Mouse (Mus musculus): ENCODE results near the gene Esp36. TPM values are rescaled to one million over a fixed set of nuclear protein-coding genes. Genes with fewer than 3 reads are reported as not detected.

Esp36 gene
- not detected in 2 replicates for total RNA-seq (2023)

DNA sequence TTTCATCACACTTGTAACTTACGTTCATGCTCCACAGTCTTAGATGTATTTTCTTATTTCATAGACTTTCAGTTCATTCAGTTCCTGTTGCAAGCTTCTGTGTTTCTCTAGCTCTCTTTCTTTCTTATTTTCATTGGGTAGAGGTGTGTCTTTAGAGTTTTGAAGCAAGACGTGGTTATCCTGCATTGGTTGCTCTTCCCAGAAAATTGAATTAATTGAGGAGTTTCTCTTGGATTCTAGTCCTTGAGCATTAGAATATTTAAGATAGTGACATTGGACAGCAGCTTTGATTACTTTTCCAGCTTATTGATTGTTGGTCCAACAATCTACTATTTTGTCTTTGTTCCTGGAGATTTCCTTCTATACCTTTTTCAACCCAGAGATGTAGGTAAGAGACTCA lies at the start of gene Esp36:
TSS of gene Esp36 (minus strand) at position 101 of the 400 bp plus-strand sequence.

Other genes starting within 250 kb of the Esp36 start
- gene Olfr134, start 248.8 kb downstream of the Esp36 start, total RNA-seq (2023): not detected in 2 replicates
- gene Olfr135, start 215.8 kb downstream of the Esp36 start, total RNA-seq (2023): not detected in 2 replicates
- not detected in 2 replicates for gene Olfr138, start 159.2 kb downstream of the Esp36 start, total RNA-seq (2023)
- gene Olfr137, start 112.6 kb downstream of the Esp36 start, total RNA-seq (2023): not detected in 2 replicates
- not detected in 2 replicates for gene Olfr136, start 90.4 kb downstream of the Esp36 start, total RNA-seq (2023)
- gene Esp34, start 134.0 kb upstream of the Esp36 start, total RNA-seq (2023): not detected in 2 replicates
- not detected in 2 replicates for gene Esp31, start 219.3 kb upstream of the Esp36 start, total RNA-seq (2023)

Data from neutrophil, adult 65 days (primary cell).